Mouse (Mus musculus) ES-E14 (cell line): ENCODE data around the gene Ankzf1.

Experiments
- CHD2 ChIP-seq: IDR thresholded peaks from 2 replicates; pipeline ENCODE4 v1.6.1; 2014; ENCODE audit warnings: mild to moderate bottlenecking, low read depth, low read length, inconsistent platforms
- MAFK ChIP-seq: IDR thresholded peaks from 2 replicates; pipeline ENCODE4 v1.6.1; 2014; ENCODE audit warnings: mild to moderate bottlenecking, low read depth, low read length, inconsistent platforms; ENCODE audit not compliant: insufficient read depth
- ZC3H11A ChIP-seq: IDR thresholded peaks from 2 replicates; pipeline ENCODE4 v1.6.1; 2012; ENCODE audit warnings: low read depth, mild to moderate bottlenecking, inconsistent platforms, low read length, borderline replicate concordance

DNA sequence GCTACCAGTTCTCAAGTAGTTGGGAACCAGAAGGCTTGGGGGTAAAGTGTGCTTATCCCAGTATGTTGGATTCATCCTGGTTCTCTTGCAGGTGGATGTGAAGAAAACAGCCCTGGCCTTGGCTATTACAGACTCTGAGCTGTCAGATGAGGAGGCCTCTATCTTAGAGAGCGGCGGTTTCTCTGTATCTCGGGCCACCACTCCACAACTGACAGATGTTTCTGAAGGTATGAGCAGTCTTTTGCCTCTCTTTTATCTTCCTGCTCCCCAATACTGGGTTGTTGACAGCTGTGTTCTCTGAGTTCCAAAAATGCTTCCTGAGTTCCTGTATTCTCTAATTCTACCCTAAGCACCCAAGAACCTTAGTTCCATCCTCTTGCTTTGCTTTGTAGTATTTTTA is 46.4 kb upstream of the Ankzf1 start:
- TF ChIP-seq ZC3H11A (no peak), CHD2 (no peak), MAFK (no peak)
